Mouse (Mus musculus): Measurements from ENCODE around the gene Mamdc4. TPM values are rescaled to one million over a fixed set of nuclear protein-coding genes. Genes with fewer than 3 reads are reported as not detected.

The Mamdc4 gene
- 1.9 and 7.7 TPM in 2 replicates for polyA plus RNA-seq (2016; fragmentation: Nextera tagmentation; extraction: Ambion mirVana)

DNA sequence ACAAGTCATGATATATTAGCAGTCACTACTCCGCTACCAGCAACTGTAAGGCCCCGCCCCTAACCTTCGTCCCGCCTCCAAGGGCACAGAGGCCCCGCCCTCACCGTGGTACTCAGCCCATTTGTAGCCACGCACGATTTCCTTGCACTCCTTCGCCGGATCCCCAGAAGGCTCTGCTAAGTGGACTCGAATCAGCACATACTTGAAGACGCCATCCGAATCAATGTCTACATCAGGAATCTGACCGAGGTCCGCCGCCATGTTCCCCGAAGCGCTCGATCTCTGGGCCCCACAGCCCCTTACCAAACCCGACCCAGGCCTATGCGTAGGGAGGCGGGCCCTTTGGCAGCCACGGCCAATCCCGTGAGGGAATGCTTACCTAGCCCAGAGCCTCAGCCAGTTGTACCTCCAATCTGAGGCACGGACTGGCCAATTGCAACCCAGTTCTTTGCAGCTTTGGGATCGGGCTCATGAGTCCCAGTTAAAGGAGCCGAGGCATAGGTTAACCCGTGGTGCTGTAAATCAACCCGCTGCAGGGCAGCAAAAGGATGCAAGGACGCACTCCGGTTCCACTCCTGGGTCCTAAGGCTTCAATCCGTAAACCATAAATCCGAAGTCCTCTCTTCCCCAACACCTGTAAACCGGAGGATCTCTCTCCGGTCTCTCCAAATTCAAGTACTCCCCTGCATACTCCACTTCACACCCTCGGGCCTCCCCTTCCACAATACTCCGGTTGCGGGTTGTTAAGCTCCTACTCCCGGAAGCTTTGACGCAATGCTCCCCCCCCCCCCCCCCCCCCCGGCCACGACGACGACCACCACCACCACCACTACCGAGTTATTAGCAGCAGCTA, at the start of gene Mamdc4, which contains the start of gene Phpt1:
Gene Mamdc4, minus strand, starts transcription at position 267 of the 853 bp plus-strand sequence.
Gene Phpt1, minus strand, starts transcription at position 646 of the 853 bp plus-strand sequence.
- H3K4me1 ChIP-seq, result peaks cover 63% of the 10 kb centered on the region
- peak within 1 kb of the TSS; percentile 71 for H3K4me3 ChIP-seq
- WGBS, result under 1% methylated on average over 45 of the region's 45 CpGs
- H3K36me3 ChIP-seq (replicated peaks), result peaks cover 35% of the 10 kb centered on the region
- peaks cover 46% of the 10 kb centered on the region for H3K27me3 ChIP-seq (replicated peaks; ENCODE audit: low read depth, poor library complexity, severe bottlenecking)
- no peaks in the 10 kb centered on the region for H3K9me3 ChIP-seq
- peak; percentile 97 for DNase-seq (ENCODE audit: low spot score)
- H3K27ac ChIP-seq (replicated peaks), result peak within 1 kb of the TSS; percentile 92

GRCm38 (mm10) chr2:25621229-25622200, 46.9 kb upstream of the Mamdc4 start, which contains the start of gene Tmem141:
Tmem141 (minus strand) TSS chr2:25622005.
- no peaks in the 10 kb centered on the region for H3K36me3 ChIP-seq (replicated peaks)
- H3K9me3 ChIP-seq, result no peaks in the 10 kb centered on the region
- H3K27me3 ChIP-seq (replicated peaks; ENCODE audit: low read depth, poor library complexity, severe bottlenecking), result peaks cover 38% of the 10 kb centered on the region
- peak within 1 kb of the TSS; percentile 77 for H3K27ac ChIP-seq (replicated peaks)
- DNase-seq (ENCODE audit: low spot score), result peak; percentile 90
- 5% methylated on average over 34 of the region's 34 CpGs for whole genome bisulfite sequencing
- H3K4me1 ChIP-seq, result peaks cover 21% of the 10 kb centered on the region
- peak within 1 kb of the TSS; percentile 62 for H3K4me3 ChIP-seq

DNA sequence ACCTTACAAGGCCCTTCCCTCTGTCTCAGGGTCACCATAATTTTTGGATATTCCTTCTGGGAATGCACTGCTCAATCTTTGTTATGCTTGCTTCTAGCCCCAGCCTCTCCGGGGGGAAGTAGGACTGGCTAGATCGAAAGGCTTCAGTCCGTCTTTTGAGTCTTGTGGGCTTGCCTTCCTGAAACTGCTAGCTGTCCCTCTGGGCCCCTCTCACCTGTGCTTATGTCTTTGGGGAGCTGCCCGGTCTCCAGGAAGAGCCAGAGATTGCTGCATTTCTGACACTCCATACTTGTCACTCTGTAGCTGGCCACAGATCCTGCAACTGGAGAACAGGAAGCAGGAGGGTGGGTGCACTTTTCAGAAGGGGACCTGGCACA, 46.2 kb upstream of the Mamdc4 start:
- 88% methylated on average over 4 of the region's 4 CpGs for WGBS
- no peaks in the 10 kb centered on the region for H3K36me3 ChIP-seq (replicated peaks)
- H3K4me1 ChIP-seq, result peaks cover 24% of the 10 kb centered on the region
- H3K9me3 ChIP-seq, result no peaks in the 10 kb centered on the region
- peaks cover 45% of the 10 kb centered on the region for H3K27me3 ChIP-seq (replicated peaks; ENCODE audit: low read depth, poor library complexity, severe bottlenecking)
- no peak overlapping the region for H3K27ac ChIP-seq (replicated peaks)
- H3K4me3 ChIP-seq, result peak overlapping the region; percentile 62; the same call in 1 of the 2 replicates
- no peak for DNase-seq (ENCODE audit: low spot score)

DNA sequence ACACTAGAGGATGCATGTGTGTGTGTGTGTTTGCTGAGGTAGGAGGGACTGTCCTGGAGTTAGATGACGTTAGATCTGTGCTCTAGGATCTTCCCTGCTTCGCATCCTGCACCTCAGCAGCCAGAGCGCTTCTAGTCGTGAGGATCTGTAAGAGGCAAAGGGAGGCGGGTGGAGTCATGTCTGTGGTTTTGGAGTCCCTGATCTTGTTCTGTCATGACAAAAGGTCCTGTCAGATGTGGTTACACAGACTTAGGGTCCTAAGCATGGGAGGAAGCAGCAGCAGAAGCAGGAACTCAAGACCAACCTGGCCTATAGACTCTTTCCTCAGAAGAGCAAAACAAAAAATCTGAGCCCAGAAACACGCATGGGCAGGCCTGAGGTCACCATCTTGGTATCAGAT, 45.7 kb upstream of the Mamdc4 start:
- DNase-seq (ENCODE audit: low spot score), result no peak
- no peak overlapping the region for H3K27ac ChIP-seq (replicated peaks)
- no peak overlapping the region for H3K4me3 ChIP-seq
- peaks cover 25% of the 10 kb centered on the region for H3K4me1 ChIP-seq
- no peaks in the 10 kb centered on the region for H3K36me3 ChIP-seq (replicated peaks)
- 82% methylated on average over 6 of the region's 6 CpGs for WGBS
- peaks cover 50% of the 10 kb centered on the region for H3K27me3 ChIP-seq (replicated peaks; ENCODE audit: low read depth, poor library complexity, severe bottlenecking)
- H3K9me3 ChIP-seq, result no peaks in the 10 kb centered on the region

- 82% methylated on average over 3 of the region's 3 CpGs for WGBS
- Histone ChIP-seq H3K36me3 (replicated peaks) (no peaks in the 10 kb centered on the region), H3K9me3 (no peaks in the 10 kb centered on the region), H3K4me1 (peaks cover 25% of the 10 kb centered on the region), H3K4me3 (peak within 1 kb of the TSS; percentile 33; the same call in 1 of the 2 replicates), H3K27me3 (replicated peaks; ENCODE audit: low read depth, poor library complexity, severe bottlenecking) (peaks cover 76% of the 10 kb centered on the region), H3K27ac (replicated peaks) (no peak within 1 kb of the TSS)
- no peak for DNase-seq (ENCODE audit: low spot score)
These were observed 42.9 kb upstream of the Mamdc4 start, which contains the start of gene Ccdc183 for GRCm38 (mm10) chr2:25617578-25617977. Ccdc183 (minus strand) TSS chr2:25617678.

- Histone ChIP-seq H3K4me1 (peaks cover 19% of the 10 kb centered on the region), H3K27me3 (replicated peaks; ENCODE audit: low read depth, poor library complexity, severe bottlenecking) (peaks cover 85% of the 10 kb centered on the region)
These were observed 41.8 kb upstream of the Mamdc4 start for GRCm38 (mm10) chr2:25616398-25616797.

DNA sequence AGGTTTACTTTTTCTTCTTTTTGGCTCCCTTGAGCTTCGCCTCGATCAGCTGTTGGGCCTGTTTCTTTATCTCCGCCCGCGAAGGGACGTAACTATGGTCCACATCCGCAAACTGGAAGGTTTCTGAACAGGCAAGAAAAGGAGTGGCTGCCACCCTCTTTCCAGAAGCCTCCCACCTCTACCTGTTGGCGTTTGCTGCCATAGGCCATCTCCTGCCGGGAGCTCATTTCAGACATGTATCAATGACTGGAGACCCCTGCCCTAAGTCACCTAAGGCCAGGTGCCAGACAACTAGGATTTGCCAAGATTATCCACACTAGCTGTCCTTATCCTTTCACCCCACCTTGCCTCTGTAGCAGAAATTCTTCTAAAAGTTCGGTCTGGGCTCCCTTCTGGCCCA, 34.0 kb upstream of the Mamdc4 start:
- Histone ChIP-seq H3K27me3 (replicated peaks; ENCODE audit: low read depth, poor library complexity, severe bottlenecking) (peaks cover 46% of the 10 kb centered on the region), H3K27ac (replicated peaks) (peak overlapping the region; percentile 96), H3K4me3 (peak overlapping the region; percentile 94), H3K36me3 (replicated peaks) (peaks cover 15% of the 10 kb centered on the region), H3K9me3 (no peaks in the 10 kb centered on the region), H3K4me1 (peaks cover 17% of the 10 kb centered on the region)
- WGBS, result 70% methylated on average over 10 of the region's 10 CpGs
- no peak for DNase-seq (ENCODE audit: low spot score)

More at GRCm38 (mm10) chr2:25616398-25616797, 41.8 kb upstream of the Mamdc4 start:
- 26% methylated on average over 22 of the region's 22 CpGs for WGBS
- no peak overlapping the region; the same call in 1 of the 2 replicates for H3K27ac ChIP-seq (replicated peaks)
- H3K4me3 ChIP-seq, result peak overlapping the region; percentile 33
- DNase-seq (ENCODE audit: low spot score), result no peak
- H3K36me3 ChIP-seq (replicated peaks), result no peaks in the 10 kb centered on the region
- H3K9me3 ChIP-seq, result no peaks in the 10 kb centered on the region

GRCm38 (mm10) chr2:25607761-25608622, 33.3 kb upstream of the Mamdc4 start, which contains the start of gene Rabl6:
Rabl6 (minus strand) TSS chr2:25608521.
- DNase-seq (ENCODE audit: low spot score), result peak; percentile 90

DNA sequence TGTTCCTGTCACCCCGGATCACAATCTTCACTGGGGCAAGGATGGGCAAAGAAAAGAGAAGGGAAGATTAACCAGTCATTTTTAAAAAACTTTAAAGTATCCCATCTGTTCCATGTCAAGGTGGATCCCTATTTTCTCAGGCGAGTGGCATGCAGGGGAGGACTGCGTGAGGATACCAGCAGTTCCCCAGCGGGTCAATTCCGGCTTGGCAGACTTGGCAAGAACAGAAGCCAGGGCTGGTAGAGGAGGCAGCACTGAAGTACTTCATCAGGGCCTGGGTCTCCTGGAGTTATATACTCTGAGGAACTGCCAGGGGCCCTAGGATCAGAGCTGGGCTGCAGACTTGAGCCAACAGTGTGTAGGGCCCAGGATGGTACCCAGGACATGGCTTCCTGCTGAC, 27.9 kb upstream of the Mamdc4 start:
- Histone ChIP-seq H3K27ac (replicated peaks) (no peak overlapping the region), H3K9me3 (no peaks in the 10 kb centered on the region), H3K36me3 (replicated peaks) (peaks cover 76% of the 10 kb centered on the region), H3K4me3 (no peak overlapping the region), H3K4me1 (peaks cover 12% of the 10 kb centered on the region), H3K27me3 (replicated peaks; ENCODE audit: low read depth, poor library complexity, severe bottlenecking) (no peaks in the 10 kb centered on the region)
- WGBS, result 92% methylated on average over 5 of the region's 5 CpGs
- DNase-seq (ENCODE audit: low spot score), result no peak

More at GRCm38 (mm10) chr2:25607761-25608622, 33.3 kb upstream of the Mamdc4 start, which contains the start of gene Rabl6:
- peak within 1 kb of the TSS; percentile 94 for H3K4me3 ChIP-seq
- H3K27ac ChIP-seq (replicated peaks), result peak within 1 kb of the TSS; percentile 96
- no peaks in the 10 kb centered on the region for H3K9me3 ChIP-seq
- H3K36me3 ChIP-seq (replicated peaks), result peaks cover 21% of the 10 kb centered on the region
- under 1% methylated on average over 80 of the region's 80 CpGs for WGBS
- peaks cover 17% of the 10 kb centered on the region for H3K4me1 ChIP-seq
- H3K27me3 ChIP-seq (replicated peaks; ENCODE audit: low read depth, poor library complexity, severe bottlenecking), result peaks cover 40% of the 10 kb centered on the region

DNA sequence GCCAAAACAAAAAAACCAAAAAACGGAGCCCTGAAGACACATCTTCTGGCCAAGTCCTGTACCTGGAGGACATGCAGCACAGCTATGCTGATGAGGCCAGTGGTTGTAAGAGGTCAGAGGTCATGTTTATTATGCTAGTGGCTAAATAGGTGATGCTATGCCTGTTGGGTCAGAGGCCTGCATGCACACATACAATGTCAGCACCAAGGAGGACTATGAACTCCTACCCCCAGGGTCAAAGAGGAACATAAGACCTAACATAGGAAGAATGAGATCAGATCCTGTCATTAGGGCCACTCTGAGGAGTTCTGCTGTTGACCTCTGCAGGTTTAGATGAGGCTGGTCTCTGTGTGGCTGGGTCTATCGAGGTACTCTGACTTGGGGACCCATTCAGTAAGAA, 25.4 kb upstream of the Mamdc4 start:
- no peak for DNase-seq (ENCODE audit: low spot score)
- no peak overlapping the region for H3K27ac ChIP-seq (replicated peaks)
- WGBS, result 87% methylated on average over 2 of the region's 2 CpGs
- H3K4me3 ChIP-seq, result no peak overlapping the region
- H3K9me3 ChIP-seq, result no peaks in the 10 kb centered on the region
- no peaks in the 10 kb centered on the region for H3K4me1 ChIP-seq
- H3K36me3 ChIP-seq (replicated peaks), result peaks cover 96% of the 10 kb centered on the region
- no peaks in the 10 kb centered on the region for H3K27me3 ChIP-seq (replicated peaks; ENCODE audit: low read depth, poor library complexity, severe bottlenecking)

- no peak overlapping the region for H3K27ac ChIP-seq (replicated peaks)
- no peak overlapping the region for H3K4me3 ChIP-seq
- H3K4me1 ChIP-seq, result no peaks in the 10 kb centered on the region
- WGBS, result 88% methylated on average over 1 of the region's 1 CpGs
- H3K36me3 ChIP-seq (replicated peaks), result peaks cover 99% of the 10 kb centered on the region
- no peak for DNase-seq (ENCODE audit: low spot score)
- no peaks in the 10 kb centered on the region for H3K9me3 ChIP-seq
- no peaks in the 10 kb centered on the region for H3K27me3 ChIP-seq (replicated peaks; ENCODE audit: low read depth, poor library complexity, severe bottlenecking)
These were observed 24.1 kb upstream of the Mamdc4 start for GRCm38 (mm10) chr2:25598749-25599148.

Data from embryonic facial prominence, embryonic 10.5 days (tissue).